Mouse (Mus musculus) heart, embryonic 14.5 days (tissue): ENCODE measurements at regions not wholly inside any gene's neighbourhood (a gene's known extent, or its start where the extent isn't known, plus 50 kb on each side); places are given as distances from the start of the nearest gene placed in this dataset.

Source experiments
- ATAC-seq: fragments of 200-750 bp; cut with Nextera tagmentation; 2 replicates; pipeline ENCODE4 v1.8.0; 2017; ENCODE audit warnings: low read depth, moderate TSS enrichment; ENCODE audit not compliant: insufficient number of reproducible peaks, insufficient read depth, low FRiP score
- H3K27ac ChIP-seq, 2 experiments: fragments of 200-500 bp in 1 of 2; fragments of 300-500 bp in 1 of 2; sonication (generic) in 1 of 2; replicated peaks in 1 of 2; 2 replicates each; pipeline ENCODE4 v1.5.1; 2012 to 2014; ENCODE audit warnings: low read depth in 2 of 2, low read length in 2 of 2, control low read depth in 1 of 2, mild to moderate bottlenecking in 1 of 2, mixed read lengths in 1 of 2; ENCODE audit not compliant: control insufficient read depth in 1 of 2, insufficient read depth in 1 of 2
- H3K27me3 ChIP-seq: fragments of 300-500 bp; sonication (generic); 2 replicates; pipeline ENCODE4 v1.6.1; 2014; ENCODE audit warnings: mild to moderate bottlenecking, low read length, control low read depth; ENCODE audit not compliant: control insufficient read depth, insufficient read depth
- H3K36me3 ChIP-seq: fragments of 300-500 bp; sonication (generic); 2 replicates; pipeline ENCODE4 v1.6.1; 2014; ENCODE audit warnings: mild to moderate bottlenecking, control low read depth, low read length, mixed read lengths; ENCODE audit not compliant: control insufficient read depth, insufficient read depth
- H3K4me1 ChIP-seq, 2 experiments: fragments of 200-500 bp in 1 of 2; fragments of 300-500 bp in 1 of 2; sonication (generic) in 1 of 2; 2 replicates each; pipeline ENCODE4 v1.6.1; 2012 to 2014; ENCODE audit warnings: low read length in 2 of 2, control low read depth in 1 of 2, mixed read lengths in 1 of 2; ENCODE audit not compliant: control insufficient read depth in 2 of 2, insufficient read depth in 2 of 2
- H3K4me2 ChIP-seq: fragments of 300-500 bp; sonication (generic); 2 replicates; pipeline ENCODE4 v1.6.1; 2014; ENCODE audit warnings: mild to moderate bottlenecking, low read length
- H3K4me3 ChIP-seq, 2 experiments: fragments of 200-500 bp in 1 of 2; fragments of 300-500 bp in 1 of 2; sonication (generic) in 1 of 2; 2 replicates each; pipeline ENCODE4 v1.5.1; 2012 to 2014; ENCODE audit warnings: low read length in 2 of 2, mild to moderate bottlenecking in 2 of 2, control low read depth in 1 of 2, low read depth in 1 of 2, moderate library complexity in 1 of 2; ENCODE audit not compliant: control insufficient read depth in 1 of 2, insufficient read depth in 1 of 2
- H3K9ac ChIP-seq: fragments of 300-500 bp; sonication (generic); 2 replicates; pipeline ENCODE4 v1.6.1; 2014; ENCODE audit warnings: mild to moderate bottlenecking, low read length
- H3K9me3 ChIP-seq: fragments of 300-500 bp; sonication (generic); 2 replicates; pipeline ENCODE4 v1.6.1; 2016; ENCODE audit warnings: low read length, control low read depth; ENCODE audit not compliant: control insufficient read depth
- WGBS: fragments of 180-500 bp; shearing (Covaris S2); extraction: QIAGEN DNeasy Blood & Tissue Kit; methylation state at CpG from one replicate; pipeline ENCODE4 v1.1.7; 2014; 5-methylcytosine and 5-hydroxymethylcytosine counted together

GRCm38 (mm10) chr9:69592329-69593062, 139.1 kb downstream of the Anxa2 start:
- no peak overlapping the region for H3K27ac ChIP-seq
- no peak for ATAC-seq
- no peaks in the 10 kb centered on the region for H3K9me3 ChIP-seq
- 72% methylated on average over 15 of the region's 15 CpGs for whole genome bisulfite sequencing
- H3K4me3 ChIP-seq: no peak overlapping the region
- no peaks in the 10 kb centered on the region for H3K27me3 ChIP-seq
- no peaks in the 10 kb centered on the region for H3K4me1 ChIP-seq
- no peak overlapping the region for H3K9ac ChIP-seq
- H3K36me3 ChIP-seq: no peaks in the 10 kb centered on the region
- no peak overlapping the region for H3K4me2 ChIP-seq

GRCm38 (mm10) chr9:69588846-69589245, 135.4 kb downstream of the Anxa2 start:
- Histone ChIP-seq H3K27me3 (no peaks in the 10 kb centered on the region), H3K9ac (no peak overlapping the region), H3K4me3 (no peak overlapping the region), H3K36me3 (no peaks in the 10 kb centered on the region), H3K4me2 (no peak overlapping the region), H3K27ac (no peak overlapping the region), H3K4me1 (no peaks in the 10 kb centered on the region), H3K9me3 (no peaks in the 10 kb centered on the region)
- no peak for ATAC-seq
- WGBS: 80% methylated on average over 4 of the region's 4 CpGs

GRCm38 (mm10) chr9:69587096-69587495, 133.7 kb downstream of the Anxa2 start:
- Histone ChIP-seq H3K9ac (no peak overlapping the region), H3K36me3 (no peaks in the 10 kb centered on the region), H3K27me3 (no peaks in the 10 kb centered on the region), H3K4me1 (no peaks in the 10 kb centered on the region), H3K4me3 (no peak overlapping the region), H3K4me2 (no peak overlapping the region), H3K9me3 (no peaks in the 10 kb centered on the region), H3K27ac (no peak overlapping the region)
- 84% methylated on average over 3 of the region's 3 CpGs for WGBS
- ATAC-seq: no peak

GRCm38 (mm10) chr9:69581236-69581635, 127.8 kb downstream of the Anxa2 start:
- Histone ChIP-seq H3K27me3 (no peaks in the 10 kb centered on the region), H3K9me3 (no peaks in the 10 kb centered on the region; the same call in 1 of the 2 replicates)
- ATAC-seq: no peak

GRCm38 (mm10) chr9:69577661-69578405, 124.4 kb downstream of the Anxa2 start:
- H3K9me3 ChIP-seq: no peaks in the 10 kb centered on the region; the same call in 1 of the 2 replicates
- no peak overlapping the region for H3K27ac ChIP-seq
- no peaks in the 10 kb centered on the region for H3K4me1 ChIP-seq
- no peak for ATAC-seq
- H3K9ac ChIP-seq: no peak overlapping the region
- H3K27me3 ChIP-seq: no peaks in the 10 kb centered on the region
- H3K4me2 ChIP-seq: no peak overlapping the region
- WGBS: 87% methylated on average over 10 of the region's 10 CpGs
- H3K36me3 ChIP-seq: no peaks in the 10 kb centered on the region
- H3K4me3 ChIP-seq: no peak overlapping the region

More at GRCm38 (mm10) chr9:69581236-69581635, 127.8 kb downstream of the Anxa2 start:
- Histone ChIP-seq H3K4me1 (no peaks in the 10 kb centered on the region), H3K36me3 (no peaks in the 10 kb centered on the region), H3K9ac (no peak overlapping the region), H3K27ac (no peak overlapping the region), H3K4me2 (no peak overlapping the region), H3K4me3 (no peak overlapping the region)

GRCm38 (mm10) chr9:69575386-69575785, 122.0 kb downstream of the Anxa2 start:
- no peaks in the 10 kb centered on the region for H3K27me3 ChIP-seq
- no peak overlapping the region for H3K27ac ChIP-seq
- no peaks in the 10 kb centered on the region for H3K4me1 ChIP-seq
- no peak overlapping the region for H3K9ac ChIP-seq
- H3K4me3 ChIP-seq: no peak overlapping the region
- H3K9me3 ChIP-seq: no peaks in the 10 kb centered on the region; the same call in 1 of the 2 replicates
- ATAC-seq: no peak
- 81% methylated on average over 14 of the region's 14 CpGs for WGBS
- no peaks in the 10 kb centered on the region for H3K36me3 ChIP-seq
- no peak overlapping the region for H3K4me2 ChIP-seq

GRCm38 (mm10) chr9:69568631-69569230, 115.3 kb downstream of the Anxa2 start:
- Histone ChIP-seq H3K4me1 (peaks cover 0 to 3% of the 10 kb centered on the region in 2 experiments; a peak in 1 of 4 replicates), H3K27me3 (no peaks in the 10 kb centered on the region), H3K4me2 (no peak overlapping the region), H3K9ac (no peak overlapping the region), H3K27ac (no peak overlapping the region), H3K36me3 (no peaks in the 10 kb centered on the region), H3K4me3 (no peak overlapping the region), H3K9me3 (no peaks in the 10 kb centered on the region)
- no peak for ATAC-seq
- 87% methylated on average over 13 of the region's 13 CpGs for WGBS
